Mouse (Mus musculus) thymus, postnatal 4 days (tissue): ENCODE data around the gene Slc25a1.

ENCODE experiments used
- DNase-seq: peaks from one replicate; pipeline ENCODE4 v3.0.0; 2021

The Slc25a1 gene

GRCm38 (mm10) chr16:17921325-17922162 lies 6.5 kb downstream of the Slc25a1 start:
- peak; percentile 97 for DNase-seq

GRCm38 (mm10) chr16:17920586-17920985 lies 7.4 kb downstream of the Slc25a1 start:
- peak; percentile 16 for DNase-seq

GRCm38 (mm10) chr16:17914307-17915249 lies 13.4 kb downstream of the Slc25a1 start, which contains the start of gene Gsc2:
TSS of gene Gsc2 (minus strand) at chr16:17915059.
- peak; percentile 65 for DNase-seq

DNA sequence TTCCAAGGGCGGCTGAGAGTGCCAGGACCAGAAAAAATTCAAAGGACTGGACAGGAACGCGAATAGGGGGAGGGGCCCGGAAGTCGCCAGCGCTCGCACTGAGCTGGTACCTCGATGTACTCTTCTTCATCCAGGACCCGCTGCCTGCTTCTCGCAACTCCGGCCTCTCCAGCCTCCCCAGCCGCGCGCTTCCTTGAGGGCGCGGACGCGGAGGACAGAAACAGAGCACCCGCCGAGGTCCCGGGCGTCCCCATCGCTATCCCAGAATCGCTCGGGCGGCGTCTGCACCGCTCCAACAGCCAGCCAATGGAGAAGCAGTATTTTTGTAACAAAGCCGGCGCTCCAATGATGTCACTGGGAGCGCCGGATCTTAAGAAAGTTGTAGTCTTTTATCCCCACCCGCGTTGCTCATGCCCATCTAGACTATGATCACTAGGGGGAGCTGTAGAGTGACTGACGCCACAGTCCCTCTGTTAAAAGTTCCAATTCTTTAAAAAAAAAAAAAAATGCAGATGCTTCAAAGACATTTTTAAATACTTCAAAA lies 16.9 kb downstream of the Slc25a1 start, which contains the start of gene Ess2:
TSS of gene Ess2 (minus strand) at position 297 of the 544 bp plus-strand sequence.
- peak; percentile 88 for DNase-seq

DNA sequence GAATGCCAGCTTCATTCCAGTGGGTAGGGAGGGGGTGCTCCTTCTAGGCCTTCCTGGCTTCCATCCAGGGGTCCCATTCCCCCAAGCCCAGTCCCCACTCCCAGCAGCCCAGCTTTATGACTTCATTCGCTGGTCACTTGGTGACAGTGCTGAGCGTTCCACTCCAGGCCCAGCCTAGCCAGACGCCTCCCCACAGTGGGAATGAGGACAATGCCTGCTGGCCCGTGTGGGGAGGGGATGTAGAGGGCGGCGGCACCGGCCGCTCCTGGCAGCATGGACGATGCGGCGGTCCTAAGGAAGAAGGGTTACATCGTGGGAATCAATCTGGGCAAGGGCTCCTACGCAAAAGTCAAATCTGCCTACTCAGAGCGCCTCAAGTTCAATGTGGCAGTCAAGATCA lies 29.6 kb downstream of the Slc25a1 start, which contains the start of the genes Dgcr2 and Tssk2:
TSS of gene Dgcr2 (minus strand) at position 101 of the 400 bp plus-strand sequence.
TSS of gene Tssk2 (plus strand) at position 176 of the 400 bp plus-strand sequence.
- DNase-seq: no peak

- DNase-seq: no peak
Observed at GRCm38 (mm10) chr16:17896091-17896490, 31.9 kb downstream of the Slc25a1 start.

GRCm38 (mm10) chr16:17893923-17894322 lies 34.1 kb downstream of the Slc25a1 start, which contains the start of gene Tssk1:
TSS of gene Tssk1 (plus strand) at chr16:17894223.
- no peak for DNase-seq

GRCm38 (mm10) chr16:17892606-17893005 lies 35.4 kb downstream of the Slc25a1 start:
- DNase-seq: no peak

DNA sequence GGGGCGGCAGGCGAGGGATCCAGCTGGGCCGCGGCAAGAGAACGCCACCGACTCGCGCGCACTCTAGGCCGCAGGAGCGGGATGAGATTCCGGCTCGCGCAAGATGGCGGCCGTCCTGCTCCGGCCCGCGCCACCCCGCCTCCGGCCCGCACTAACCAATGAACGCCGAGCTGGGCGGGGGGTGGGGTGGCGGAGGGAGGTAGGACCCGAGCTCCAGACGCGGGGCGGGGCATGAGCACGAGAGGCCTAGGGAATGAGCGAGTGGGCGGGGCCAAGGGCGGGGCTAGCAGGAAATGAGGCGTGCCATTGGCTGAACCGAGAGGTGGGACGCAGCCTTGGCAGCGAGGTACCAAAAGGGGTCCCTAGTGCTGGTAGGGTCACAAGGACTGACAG lies 36.5 kb downstream of the Slc25a1 start, which contains the start of gene Gm20518:
TSS of gene Gm20518 (minus strand) at position 105 of the 393 bp plus-strand sequence.
- peak; percentile 100 for DNase-seq

GRCm38 (mm10) chr16:17890917-17891566 lies 37.0 kb downstream of the Slc25a1 start:
- no peak for DNase-seq

GRCm38 (mm10) chr16:17890342-17890727 lies 37.7 kb downstream of the Slc25a1 start:
- no peak for DNase-seq

- DNase-seq: no peak
Observed at GRCm38 (mm10) chr16:17889689-17890341, 38.2 kb downstream of the Slc25a1 start.

- DNase-seq: no peak
Observed at GRCm38 (mm10) chr16:17884116-17884515, 43.9 kb downstream of the Slc25a1 start.

DNA sequence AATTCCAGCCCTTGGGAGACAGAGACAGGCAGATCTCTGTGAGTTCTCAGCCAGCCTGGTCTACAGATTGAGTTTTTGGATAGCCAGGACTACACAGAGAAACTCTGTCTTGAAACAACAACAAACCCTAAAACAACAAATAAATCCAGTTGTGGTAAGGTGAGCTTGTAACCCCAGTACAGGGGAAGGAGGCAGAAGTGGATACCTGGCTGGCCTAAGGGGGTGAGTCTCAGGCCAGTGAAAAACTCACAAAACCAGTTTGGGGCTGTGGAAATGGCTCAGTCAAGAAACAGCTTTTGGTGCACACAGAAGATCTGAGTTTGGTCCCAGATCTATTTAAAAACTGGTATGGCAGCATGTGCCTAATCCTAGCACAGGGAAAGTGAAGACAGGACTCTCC lies 45.8 kb downstream of the Slc25a1 start:
- no peak for DNase-seq

GRCm38 (mm10) chr16:17879571-17879970 lies 48.4 kb downstream of the Slc25a1 start:
- no peak for DNase-seq

DNA sequence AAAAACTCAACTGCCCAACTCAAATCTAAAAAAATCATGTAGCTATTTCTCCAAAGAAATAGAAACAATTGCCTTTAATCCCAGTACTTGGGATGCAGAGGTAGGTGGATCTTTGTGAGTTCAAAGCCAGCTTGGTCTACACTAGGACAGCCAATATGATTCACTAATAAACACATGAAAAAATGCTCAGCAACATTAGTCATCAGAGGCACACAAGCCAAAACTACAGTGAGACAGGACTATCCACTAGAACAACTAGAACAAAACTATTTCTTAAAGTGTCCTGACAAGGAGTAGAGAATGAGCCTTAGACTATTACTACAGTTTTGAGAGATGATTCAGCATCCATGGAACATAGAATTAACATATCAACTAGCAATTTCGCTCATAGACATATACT lies 51.9 kb downstream of the Slc25a1 start:
- no peak for DNase-seq
